Mouse (Mus musculus) bone marrow macrophage, adult 2 months (primary cell): ENCODE data around the gene Tmem101.

Experiments used
- CTCF ChIP-seq: IDR thresholded peaks from 2 replicates; pipeline ENCODE4 v1.5.1; 2012; ENCODE audit warnings: low read depth, mild to moderate bottlenecking, low read length, moderate library complexity
- POLR2A ChIP-seq: IDR thresholded peaks from 2 replicates; pipeline ENCODE4 v1.6.1; 2012; ENCODE audit warnings: mild to moderate bottlenecking, low read depth, low read length, borderline replicate concordance

DNA sequence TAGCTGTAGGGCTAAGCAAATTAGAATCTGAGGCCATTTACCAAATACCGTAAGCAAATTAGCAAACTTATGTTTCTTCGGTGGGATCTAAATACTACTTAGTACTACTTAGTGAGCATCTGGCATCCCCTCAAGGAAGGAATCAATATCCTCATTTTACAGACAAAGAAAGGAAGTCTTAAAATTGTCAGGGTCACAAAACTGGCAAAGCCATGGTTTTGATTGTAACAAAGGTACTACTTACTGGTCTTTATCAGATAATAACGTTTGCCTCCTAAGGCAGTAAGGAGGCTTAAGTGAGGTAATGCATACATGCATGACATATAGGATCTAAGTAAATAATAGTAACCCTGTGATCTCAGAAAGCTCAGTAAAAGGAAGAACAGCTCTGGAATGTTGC, 29.5 kb upstream of the Tmem101 start:
- no peak for TF ChIP-seq POLR2A
- no peak for TF ChIP-seq CTCF
